Mouse (Mus musculus) v-Abl transformed pro-B cells (cell line): Measurements from ENCODE around the gene Mettl4.

ENCODE experiments used
- in situ Hi-C, 2 experiments: fragments of 400-800 bp; cut with MboI; formaldehyde crosslinking; loops; one replicate each; pipeline ENCODE4 v1.15.1; 2025; ENCODE audit not compliant: unreplicated experiment in 2 of 2

Mettl4 gene

GRCm38 (mm10) chr17:94749466-94750135, at the start of gene Mettl4:
Gene Mettl4 (minus strand): TSS chr17:94750019.
- in situ Hi-C loops, result loop anchor here in 1 of 2 experiments (5.0 kb wide), 1 partner anchor 83 kb away; no protein-coding TSS in a partner anchor

GRCm38 (mm10) chr17:94778871-94779482, 29.2 kb upstream of the Mettl4 start:
- in situ Hi-C loops, result no loop called here

- in situ Hi-C loops, result no loop called here
Observed at GRCm38 (mm10) chr17:94768491-94768890, 18.7 kb upstream of the Mettl4 start.

- in situ Hi-C loops, result loop anchor here in 1 of 2 experiments (5.0 kb wide), 1 partner anchor 98 kb away; no protein-coding TSS in a partner anchor
Observed at GRCm38 (mm10) chr17:94764711-94765110, 14.9 kb upstream of the Mettl4 start.

GRCm38 (mm10) chr17:94764011-94764410, 14.2 kb upstream of the Mettl4 start:
- in situ Hi-C loops, result loop anchor here in 1 of 2 experiments (5.0 kb wide), 1 partner anchor 98 kb away; no protein-coding TSS in a partner anchor

GRCm38 (mm10) chr17:94762405-94762804, 12.6 kb upstream of the Mettl4 start:
- in situ Hi-C loops, result loop anchor here in 1 of 2 experiments (5.0 kb wide), 1 partner anchor 100 kb away; no protein-coding TSS in a partner anchor

- in situ Hi-C loops, result loop anchor here in 1 of 2 experiments (5.0 kb wide), 1 partner anchor 82 kb away; no protein-coding TSS in a partner anchor
Observed at GRCm38 (mm10) chr17:94750136-94750729, 414 bp upstream of the Mettl4 start.

- in situ Hi-C loops, result loop anchor here (10.0 kb wide), 2 partner anchors 863 to 1573 kb away; no protein-coding TSS in a partner anchor
Observed at GRCm38 (mm10) chr17:94738173-94738572, 11.6 kb downstream of the Mettl4 start.

GRCm38 (mm10) chr17:94735885-94736284, 13.9 kb downstream of the Mettl4 start:
- in situ Hi-C loops, result loop anchor here (10.0 kb wide), 2 partner anchors 861 to 1571 kb away; no protein-coding TSS in a partner anchor

GRCm38 (mm10) chr17:94735437-94735836, 14.4 kb downstream of the Mettl4 start:
- in situ Hi-C loops, result loop anchor here (10.0 kb wide), 2 partner anchors 861 to 1571 kb away; no protein-coding TSS in a partner anchor

- in situ Hi-C loops, result loop anchor here (5.0 to 10.0 kb wide), 4 partner anchors 856 to 1573 kb away; no protein-coding TSS in a partner anchor
Observed at GRCm38 (mm10) chr17:94730416-94730815, 19.4 kb downstream of the Mettl4 start.

GRCm38 (mm10) chr17:94726750-94727149, 23.1 kb downstream of the Mettl4 start:
- in situ Hi-C loops, result no loop called here

- in situ Hi-C loops, result no loop called here
Observed at GRCm38 (mm10) chr17:94673515-94674317, 76.1 kb downstream of the Mettl4 start.
